Mouse (Mus musculus) testis, adult 2 months (tissue): ENCODE data around the gene H2al1i. TPM values are rescaled to one million over a fixed set of nuclear protein-coding genes. Genes with fewer than 3 reads are reported as not detected.

Experiments
- H3K27ac ChIP-seq: fragments of 200-500 bp; 2 replicates; pipeline ENCODE4 v1.5.1; 2012; ENCODE audit warnings: low read depth, low read length; ENCODE audit not compliant: control insufficient read depth, insufficient read depth
- H3K27me3 ChIP-seq: fragments of 200-500 bp; 2 replicates; pipeline ENCODE4 v1.6.1; 2012; ENCODE audit warnings: mild to moderate bottlenecking, low read length, moderate library complexity; ENCODE audit not compliant: control insufficient read depth, insufficient read depth
- H3K36me3 ChIP-seq: fragments of 200-500 bp; 2 replicates; pipeline ENCODE4 v1.6.1; 2012; ENCODE audit warnings: mild to moderate bottlenecking, low read length; ENCODE audit not compliant: control insufficient read depth, insufficient read depth
- H3K4me1 ChIP-seq: fragments of 200-500 bp; 2 replicates; pipeline ENCODE4 v1.6.1; 2012; ENCODE audit warnings: low read length; ENCODE audit not compliant: control insufficient read depth, insufficient read depth
- H3K4me3 ChIP-seq: fragments of 200-500 bp; 2 replicates; pipeline ENCODE4 v1.5.1; 2012; ENCODE audit warnings: low read depth, mild to moderate bottlenecking, low read length, moderate library complexity, mixed read lengths; ENCODE audit not compliant: control insufficient read depth
- CTCF ChIP-seq: fragments of 200-500 bp; IDR thresholded peaks from 2 replicates; pipeline ENCODE4 v1.5.1; 2012; ENCODE audit warnings: low read depth, mild to moderate bottlenecking, inconsistent platforms, low read length, moderate library complexity; ENCODE audit not compliant: control insufficient read depth, insufficient read depth, insufficient replicate concordance
- POLR2A ChIP-seq: fragments of 200-500 bp; IDR thresholded peaks from 2 replicates; pipeline ENCODE4 v1.6.1; 2012; ENCODE audit warnings: low read depth, mild to moderate bottlenecking, inconsistent platforms, low read length, moderate library complexity; ENCODE audit not compliant: control insufficient read depth
- polyA plus RNA-seq: library from polyadenylated mRNA; depleted of rRNA; stranded (reverse); fragments of >200 nt; gene quantifications from 2 replicates; pipeline ENCODE4 v1.2.3, GENCODE M21; 2012; rRNA removed

H2al1i gene
- polyA plus RNA-seq, 1 experiment = not detected

- Histone ChIP-seq H3K4me3 (no peak overlapping the region), H3K27me3 (no peaks in the 10 kb centered on the region), H3K4me1 (no peaks in the 10 kb centered on the region), H3K27ac (no peak overlapping the region), H3K36me3 (no peaks in the 10 kb centered on the region)
- TF ChIP-seq CTCF (no peak), POLR2A (no peak)
Measured at GRCm38 (mm10) chrX:11365151-11365550, 40.7 kb downstream of the H2al1i start.

Other genes starting within 250 kb of the H2al1i start
- gene H2al1a, start 25.4 kb upstream of the H2al1i start, polyA plus RNA-seq = 1.9 and 2.2 TPM in 2 replicates
- 28.9 and 34.3 TPM in 2 replicates for gene H2al1b, start 22.2 kb upstream of the H2al1i start, polyA plus RNA-seq
- gene H2al1c, start 19.0 kb upstream of the H2al1i start, polyA plus RNA-seq = not detected in 2 replicates
- not detected in 2 replicates for gene H2al1d, start 15.8 kb upstream of the H2al1i start, polyA plus RNA-seq
- gene H2al1e, start 12.7 kb upstream of the H2al1i start, polyA plus RNA-seq = 7.7 and 9.9 TPM in 2 replicates
- not detected in 2 replicates for gene H2al1f, start 9.5 kb upstream of the H2al1i start, polyA plus RNA-seq
- 36.2 and 37.6 TPM in 2 replicates for gene H2al1g, start 6.4 kb upstream of the H2al1i start, polyA plus RNA-seq
- gene H2al1h, start 3.2 kb upstream of the H2al1i start, polyA plus RNA-seq = not detected in 2 replicates
- not detected in 2 replicates for gene H2al1j, start 3.2 kb downstream of the H2al1i start, polyA plus RNA-seq